Mouse (Mus musculus): ENCODE measurements around the gene Cd200r3. TPM values are rescaled to one million over a fixed set of nuclear protein-coding genes. Genes with fewer than 3 reads are reported as not detected.

Gene Cd200r3
- polyA plus RNA-seq, 1 experiment from 2014 or later, result 0.61 TPM

GRCm38 (mm10) chr16:45020055-45020454, 76.6 kb downstream of the Cd200r3 start:
- no peak overlapping the region for H3K27ac ChIP-seq (replicated peaks)
- H3K9me3 ChIP-seq (ENCODE audit: control insufficient read depth, low read length), result no peaks in the 10 kb centered on the region
- no peaks in the 10 kb centered on the region for H3K4me1 ChIP-seq (replicated peaks; ENCODE audit: control insufficient read depth, insufficient read depth)
- H3K4me3 ChIP-seq (ENCODE audit: low read depth, low read length), result no peak overlapping the region
- TF ChIP-seq EP300 (optimal IDR thresholded peaks at IDR 0.05) (no peak), CTCF (IDR thresholded peaks at IDR 0.05; ENCODE audit: low read depth) (no peak)
- H3K27me3 ChIP-seq (ENCODE audit: control insufficient read depth, insufficient read depth, low read length), result no peaks in the 10 kb centered on the region
- WGBS, result 63% methylated on average over 1 of the region's 1 CpGs
- DNase-seq (ENCODE audit: low spot score) (no peak), ATAC-seq (ENCODE audit: low FRiP score, low TSS enrichment) (no peak)
- H3K9ac ChIP-seq (ENCODE audit: low read length), result no peak overlapping the region
- no peaks in the 10 kb centered on the region for H3K36me3 ChIP-seq (ENCODE audit: control insufficient read depth, insufficient read depth, low read length)
- no peak overlapping the region for H3K4me2 ChIP-seq (replicated peaks; ENCODE audit: low read depth)

- TF ChIP-seq EP300 (optimal IDR thresholded peaks at IDR 0.05) (no peak), CTCF (IDR thresholded peaks at IDR 0.05; ENCODE audit: low read depth) (no peak)
- H3K9ac ChIP-seq (ENCODE audit: low read length), result no peak overlapping the region
- no peaks in the 10 kb centered on the region for H3K4me1 ChIP-seq (replicated peaks; ENCODE audit: control insufficient read depth, insufficient read depth)
- no peaks in the 10 kb centered on the region for H3K36me3 ChIP-seq (ENCODE audit: control insufficient read depth, insufficient read depth, low read length)
- ATAC-seq (ENCODE audit: low FRiP score, low TSS enrichment), result no peak
- no peaks in the 10 kb centered on the region for H3K27me3 ChIP-seq (ENCODE audit: control insufficient read depth, insufficient read depth, low read length)
- no peak overlapping the region for H3K4me3 ChIP-seq (ENCODE audit: low read depth, low read length)
- no peak overlapping the region for H3K27ac ChIP-seq (replicated peaks)
- DNase-seq (ENCODE audit: low spot score), result no peak
- H3K4me2 ChIP-seq (replicated peaks; ENCODE audit: low read depth), result no peak overlapping the region
- WGBS, result 84% methylated on average over 2 of the region's 2 CpGs
- no peaks in the 10 kb centered on the region for H3K9me3 ChIP-seq (ENCODE audit: control insufficient read depth, low read length)
Observed at GRCm38 (mm10) chr16:45020669-45021309, 77.3 kb downstream of the Cd200r3 start.

- DNase-seq (ENCODE audit: low spot score) (no peak), ATAC-seq (ENCODE audit: low FRiP score, low TSS enrichment) (no peak)
- Histone ChIP-seq H3K9ac (ENCODE audit: low read length) (no peak overlapping the region), H3K27ac (replicated peaks) (no peak overlapping the region), H3K9me3 (ENCODE audit: control insufficient read depth, low read length) (no peaks in the 10 kb centered on the region), H3K36me3 (ENCODE audit: control insufficient read depth, insufficient read depth, low read length) (no peaks in the 10 kb centered on the region), H3K4me1 (replicated peaks; ENCODE audit: control insufficient read depth, insufficient read depth) (no peaks in the 10 kb centered on the region), H3K27me3 (ENCODE audit: control insufficient read depth, insufficient read depth, low read length) (no peaks in the 10 kb centered on the region), H3K4me2 (replicated peaks; ENCODE audit: low read depth) (no peak overlapping the region), H3K4me3 (ENCODE audit: low read depth, low read length) (no peak overlapping the region)
- TF ChIP-seq EP300 (optimal IDR thresholded peaks at IDR 0.05) (no peak), CTCF (IDR thresholded peaks at IDR 0.05; ENCODE audit: low read depth) (no peak)
Observed at GRCm38 (mm10) chr16:45021443-45021842, 78.0 kb downstream of the Cd200r3 start.

- Histone ChIP-seq H3K27me3 (ENCODE audit: control insufficient read depth, insufficient read depth, low read length) (no peaks in the 10 kb centered on the region), H3K9me3 (ENCODE audit: control insufficient read depth, low read length) (no peaks in the 10 kb centered on the region), H3K4me3 (ENCODE audit: low read depth, low read length) (no peak overlapping the region), H3K36me3 (ENCODE audit: control insufficient read depth, insufficient read depth, low read length) (no peaks in the 10 kb centered on the region), H3K9ac (ENCODE audit: low read length) (no peak overlapping the region), H3K27ac (replicated peaks) (no peak overlapping the region), H3K4me2 (replicated peaks; ENCODE audit: low read depth) (no peak overlapping the region), H3K4me1 (replicated peaks; ENCODE audit: control insufficient read depth, insufficient read depth) (no peaks in the 10 kb centered on the region)
- ATAC-seq (ENCODE audit: low FRiP score, low TSS enrichment), result peak; percentile 66; the same call in 1 of the 2 replicates
- WGBS, result 68% methylated on average over 4 of the region's 4 CpGs
- TF ChIP-seq CTCF (IDR thresholded peaks at IDR 0.05; ENCODE audit: low read depth), result peak; percentile 68
- no peak for TF ChIP-seq EP300 (optimal IDR thresholded peaks at IDR 0.05)
- peak; percentile 72 for DNase-seq (ENCODE audit: low spot score)
Observed at GRCm38 (mm10) chr16:45023904-45024303, 80.4 kb downstream of the Cd200r3 start.

- no peaks in the 10 kb centered on the region for H3K4me1 ChIP-seq (replicated peaks; ENCODE audit: control insufficient read depth, insufficient read depth)
- H3K36me3 ChIP-seq (ENCODE audit: control insufficient read depth, insufficient read depth, low read length), result no peaks in the 10 kb centered on the region
- DNase-seq (ENCODE audit: low spot score), result no peak
- no peaks in the 10 kb centered on the region for H3K9me3 ChIP-seq (ENCODE audit: control insufficient read depth, low read length)
- ATAC-seq (ENCODE audit: low FRiP score, low TSS enrichment), result no peak
- no peak overlapping the region for H3K4me3 ChIP-seq (ENCODE audit: low read depth, low read length)
- WGBS, result 58% methylated on average over 6 of the region's 6 CpGs
- no peak for TF ChIP-seq EP300 (optimal IDR thresholded peaks at IDR 0.05)
- TF ChIP-seq CTCF (IDR thresholded peaks at IDR 0.05; ENCODE audit: low read depth), result no peak
- no peaks in the 10 kb centered on the region for H3K27me3 ChIP-seq (ENCODE audit: control insufficient read depth, insufficient read depth, low read length)
- H3K9ac ChIP-seq (ENCODE audit: low read length), result no peak overlapping the region
- H3K27ac ChIP-seq (replicated peaks), result no peak overlapping the region
- no peak overlapping the region for H3K4me2 ChIP-seq (replicated peaks; ENCODE audit: low read depth)
Observed at GRCm38 (mm10) chr16:45025321-45025720, 81.8 kb downstream of the Cd200r3 start.

- Histone ChIP-seq H3K9me3 (ENCODE audit: control insufficient read depth, low read length) (no peaks in the 10 kb centered on the region), H3K4me2 (replicated peaks; ENCODE audit: low read depth) (no peak overlapping the region), H3K27ac (replicated peaks) (no peak overlapping the region), H3K36me3 (ENCODE audit: control insufficient read depth, insufficient read depth, low read length) (no peaks in the 10 kb centered on the region), H3K4me3 (ENCODE audit: low read depth, low read length) (no peak overlapping the region), H3K4me1 (replicated peaks; ENCODE audit: control insufficient read depth, insufficient read depth) (no peaks in the 10 kb centered on the region), H3K27me3 (ENCODE audit: control insufficient read depth, insufficient read depth, low read length) (no peaks in the 10 kb centered on the region), H3K9ac (ENCODE audit: low read length) (no peak overlapping the region)
- no peak for DNase-seq (ENCODE audit: low spot score)
- ATAC-seq (ENCODE audit: low FRiP score, low TSS enrichment), result no peak
- 70% methylated on average over 5 of the region's 5 CpGs for WGBS
- TF ChIP-seq CTCF (IDR thresholded peaks at IDR 0.05; ENCODE audit: low read depth) (no peak), EP300 (optimal IDR thresholded peaks at IDR 0.05) (no peak)
Observed at GRCm38 (mm10) chr16:45029080-45029479, 85.6 kb downstream of the Cd200r3 start.

Measured in stomach, postnatal 0 days (tissue).